Comparison of ENCODE assay signal across 8 mouse cellular contexts in genomic region chrX:7722691-7723090, GRCm38 (mm10). TPM values are rescaled to one million over a fixed set of nuclear protein-coding genes. Genes with fewer than 3 reads are reported as not detected.
DNase-seq lines count a peak whose midpoint lies in the region; ATAC-seq and TF ChIP-seq lines count a peak whose summit lies in the region.

No protein-coding gene starts in this region.

- no peak for TF ChIP-seq CTCF in lung, postnatal 0 days (IDR thresholded peaks at IDR 0.05)
- no peak for TF ChIP-seq CTCF in intestine, postnatal 0 days (IDR thresholded peaks at IDR 0.05; ENCODE audit: low read depth)
- TF ChIP-seq CTCF in olfactory bulb, adult 2 months (IDR thresholded peaks at IDR 0.05; ENCODE audit: insufficient read depth, low read depth, low read length): no peak

- peak overlapping the region; percentile 97 for H3K27ac ChIP-seq in lung, postnatal 0 days (ENCODE audit: low read length)
- no peak overlapping the region for H3K27ac ChIP-seq in embryonic facial prominence, embryonic 11.5 days (replicated peaks; ENCODE audit: low read depth, low read length)
- H3K27ac ChIP-seq in intestine, postnatal 0 days (ENCODE audit: low read depth, low read length): no peak overlapping the region
- H3K27ac ChIP-seq in olfactory bulb, adult 2 months (ENCODE audit: insufficient read depth, low read depth, low read length): no peak overlapping the region

- intact Hi-C loops in gastrocnemius, postnatal 14 days (cut with DNase I; ENCODE audit: low total_unique reads): no loop called here

- TF ChIP-seq POLR2A in olfactory bulb, adult 2 months (IDR thresholded peaks at IDR 0.05; ENCODE audit: insufficient read depth, low read depth, low read length): no peak

- peak overlapping the region; percentile 56 for H3K4me2 ChIP-seq in lung, postnatal 0 days (replicated peaks; ENCODE audit: low read depth, low read length)
- peak overlapping the region; percentile 46 for H3K4me2 ChIP-seq in embryonic facial prominence, embryonic 11.5 days (ENCODE audit: low read depth, low read length)
- peak overlapping the region; percentile 65 for H3K4me2 ChIP-seq in intestine, postnatal 0 days (replicated peaks; ENCODE audit: low read depth)

- peak overlapping the region; percentile 54 for H3K9ac ChIP-seq in lung, postnatal 0 days (replicated peaks; ENCODE audit: low read depth)
- H3K9ac ChIP-seq in embryonic facial prominence, embryonic 11.5 days (replicated peaks; ENCODE audit: low read length): peak overlapping the region; percentile 67
- H3K9ac ChIP-seq in intestine, postnatal 0 days (ENCODE audit: low read depth, low read length): peak overlapping the region; percentile 58; the same call in 1 of the 2 replicates

- no peaks in the 10 kb centered on the region for H3K4me1 ChIP-seq in lung, postnatal 0 days (ENCODE audit: insufficient read depth, low read depth, low read length)
- no peaks in the 10 kb centered on the region for H3K4me1 ChIP-seq in embryonic facial prominence, embryonic 11.5 days (ENCODE audit: control insufficient read depth, insufficient read depth, low read length)
- no peaks in the 10 kb centered on the region for H3K4me1 ChIP-seq in intestine, postnatal 0 days (replicated peaks; ENCODE audit: control insufficient read depth, insufficient read depth, low read length)
- H3K4me1 ChIP-seq in olfactory bulb, adult 2 months (ENCODE audit: control insufficient read depth, insufficient read depth, low read length): peaks cover 3% of the 10 kb centered on the region; the same call in 1 of the 2 replicates

- H3K9me3 ChIP-seq in lung, postnatal 0 days (ENCODE audit: low read length): no peaks in the 10 kb centered on the region
- H3K9me3 ChIP-seq in embryonic facial prominence, embryonic 11.5 days (replicated peaks; ENCODE audit: control insufficient read depth, low read length): no peaks in the 10 kb centered on the region
- no peaks in the 10 kb centered on the region for H3K9me3 ChIP-seq in intestine, postnatal 0 days (ENCODE audit: control insufficient read depth)

- ATAC-seq in lung, postnatal 0 days: peak; percentile 29
- no peak for ATAC-seq in embryonic facial prominence, embryonic 11.5 days (replicated peaks; ENCODE audit: insufficient number of reproducible peaks, low FRiP score, low TSS enrichment, low read depth)
- no peak for ATAC-seq in intestine, postnatal 0 days

- peak; percentile 73 for DNase-seq in lung, postnatal 0 days (ENCODE audit: low spot score)
- DNase-seq in lung, postnatal 14 days: no peak
- no peak for DNase-seq in embryonic facial prominence, embryonic 11.5 days (ENCODE audit: low spot score)
- DNase-seq in gastrocnemius, postnatal 14 days: no peak
- DNase-seq in right cerebral cortex, adult 18-20 months: no peak
- DNase-seq in Muller cell, postnatal 12 days (ENCODE audit: inconsistent ontology term): no peak

- 11% methylated on average over 4 of the region's 4 CpGs for WGBS in lung, postnatal 0 days
- WGBS in embryonic facial prominence, embryonic 11.5 days: 28% methylated on average over 4 of the region's 4 CpGs
- WGBS in intestine, postnatal 0 days: 13% methylated on average over 4 of the region's 4 CpGs
- WGBS in olfactory bulb, adult 2 months: 21% methylated on average over 4 of the region's 4 CpGs

- H3K27me3 ChIP-seq in lung, postnatal 0 days (replicated peaks; ENCODE audit: insufficient read depth, low read length): no peaks in the 10 kb centered on the region
- H3K27me3 ChIP-seq in embryonic facial prominence, embryonic 11.5 days (ENCODE audit: control insufficient read depth, insufficient read depth, low read length): no peaks in the 10 kb centered on the region
- H3K27me3 ChIP-seq in intestine, postnatal 0 days (replicated peaks; ENCODE audit: control insufficient read depth, insufficient read depth, low read length): no peaks in the 10 kb centered on the region

- peak; percentile 79 for TF ChIP-seq EP300 in lung, postnatal 0 days (IDR thresholded peaks at IDR 0.05)

- peak overlapping the region; percentile 55 for H3K4me3 ChIP-seq in lung, postnatal 0 days (ENCODE audit: low read depth, low read length)
- H3K4me3 ChIP-seq in embryonic facial prominence, embryonic 11.5 days (ENCODE audit: low read depth, low read length): peak overlapping the region; percentile 53
- H3K4me3 ChIP-seq in intestine, postnatal 0 days (ENCODE audit: low read depth, low read length): peak overlapping the region; percentile 49
- peak overlapping the region; percentile 60 for H3K4me3 ChIP-seq in olfactory bulb, adult 2 months (ENCODE audit: insufficient read depth, low read depth, low read length)

- no peaks in the 10 kb centered on the region for H3K36me3 ChIP-seq in lung, postnatal 0 days (ENCODE audit: insufficient read depth, low read length)
- H3K36me3 ChIP-seq in embryonic facial prominence, embryonic 11.5 days (replicated peaks; ENCODE audit: control insufficient read depth, insufficient read depth, low read depth, low read length): no peaks in the 10 kb centered on the region
- no peaks in the 10 kb centered on the region; the same call in 1 of the 2 replicates for H3K36me3 ChIP-seq in intestine, postnatal 0 days (ENCODE audit: control insufficient read depth, insufficient read depth)

RNA-seq across cellular contexts. Expression of gene Gm45208, which starts 0.6 kb away (rescaled TPM):
- polyA plus RNA-seq in lung, postnatal 0 days (2015; fragmentation: Nextera tagmentation; extraction: Ambion mirVana): 0.64 and 2.7 TPM in 2 replicates
- not detected in 2 replicates for polyA plus RNA-seq in embryonic facial prominence, embryonic 11.5 days (2014; fragmentation: Nextera tagmentation; extraction: Ambion mirVana)
- not detected in 2 replicates for polyA plus RNA-seq in intestine, postnatal 0 days (2015; fragmentation: Nextera tagmentation; extraction: Ambion mirVana)
- not detected in 2 replicates for polyA plus RNA-seq in olfactory bulb, adult 2 months (2012; ENCODE audit: insufficient read depth, insufficient read length, low replicate concordance, missing spikeins)
- total RNA-seq in gastrocnemius, postnatal 14 days (2021): not detected

RNA-seq across cellular contexts. Expression of gene Praf2, which starts 5.5 kb away (rescaled TPM):
- polyA plus RNA-seq in lung, postnatal 0 days (2015; fragmentation: Nextera tagmentation; extraction: Ambion mirVana): 18.3 and 18.8 TPM in 2 replicates
- 85.4 and 88.7 TPM in 2 replicates for polyA plus RNA-seq in embryonic facial prominence, embryonic 11.5 days (2014; fragmentation: Nextera tagmentation; extraction: Ambion mirVana)
- polyA plus RNA-seq in intestine, postnatal 0 days (2015; fragmentation: Nextera tagmentation; extraction: Ambion mirVana): 18.2 and 24.0 TPM in 2 replicates
- polyA plus RNA-seq in olfactory bulb, adult 2 months (2012; ENCODE audit: insufficient read depth, insufficient read length, low replicate concordance, missing spikeins): not detected in 2 replicates
- total RNA-seq in gastrocnemius, postnatal 14 days (2021): 1 to 10 TPM; 6.1 to 9.0 TPM

RNA-seq across cellular contexts. Expression of gene Wdr45, which starts 8.6 kb away (rescaled TPM):
- polyA plus RNA-seq in lung, postnatal 0 days (2015; fragmentation: Nextera tagmentation; extraction: Ambion mirVana): 202 and 222 TPM in 2 replicates
- polyA plus RNA-seq in embryonic facial prominence, embryonic 11.5 days (2014; fragmentation: Nextera tagmentation; extraction: Ambion mirVana): 17.3 and 22.6 TPM in 2 replicates
- 19.3 and 19.5 TPM in 2 replicates for polyA plus RNA-seq in intestine, postnatal 0 days (2015; fragmentation: Nextera tagmentation; extraction: Ambion mirVana)
- not detected in 2 replicates for polyA plus RNA-seq in olfactory bulb, adult 2 months (2012; ENCODE audit: insufficient read depth, insufficient read length, low replicate concordance, missing spikeins)
- 10 to 100 TPM; 20.4 to 22.8 TPM for total RNA-seq in gastrocnemius, postnatal 14 days (2021)

RNA-seq across cellular contexts. Expression of gene Gpkow, which starts 25.8 kb away (rescaled TPM):
- polyA plus RNA-seq in lung, postnatal 0 days (2015; fragmentation: Nextera tagmentation; extraction: Ambion mirVana): 25.9 and 26.1 TPM in 2 replicates
- 42.2 and 44.2 TPM in 2 replicates for polyA plus RNA-seq in embryonic facial prominence, embryonic 11.5 days (2014; fragmentation: Nextera tagmentation; extraction: Ambion mirVana)
- 13.8 and 14.6 TPM in 2 replicates for polyA plus RNA-seq in intestine, postnatal 0 days (2015; fragmentation: Nextera tagmentation; extraction: Ambion mirVana)
- polyA plus RNA-seq in olfactory bulb, adult 2 months (2012; ENCODE audit: insufficient read depth, insufficient read length, low replicate concordance, missing spikeins): not detected in 2 replicates
- total RNA-seq in gastrocnemius, postnatal 14 days (2021): 10 to 100 TPM; 15.9 to 16.4 TPM

RNA-seq across cellular contexts. Expression of gene Ccdc120, which starts 28.0 kb away (rescaled TPM):
- 26.4 and 28.2 TPM in 2 replicates for polyA plus RNA-seq in lung, postnatal 0 days (2015; fragmentation: Nextera tagmentation; extraction: Ambion mirVana)
- 14.5 and 20.2 TPM in 2 replicates for polyA plus RNA-seq in embryonic facial prominence, embryonic 11.5 days (2014; fragmentation: Nextera tagmentation; extraction: Ambion mirVana)
- polyA plus RNA-seq in intestine, postnatal 0 days (2015; fragmentation: Nextera tagmentation; extraction: Ambion mirVana): 20.7 and 22.2 TPM in 2 replicates
- polyA plus RNA-seq in olfactory bulb, adult 2 months (2012; ENCODE audit: insufficient read depth, insufficient read length, low replicate concordance, missing spikeins): not detected in 2 replicates
- total RNA-seq in gastrocnemius, postnatal 14 days (2021): 1 to 10 TPM in 1 of 2 experiments, under 1 TPM in 1; 0.86 to 1.8 TPM

Comparison
In these comparisons a context has a peak if more than half of its experiments do, and no peak if none do; other contexts are left out.
1. RNA of gene Praf2, which starts 5.5 kb away (polyA plus RNA-seq): 85.4 to 88.7 TPM in embryonic facial prominence, embryonic 11.5 days, 18.2 to 24.0 TPM in intestine, postnatal 0 days and 18.3 to 18.8 TPM in lung, postnatal 0 days; not detected in olfactory bulb, adult 2 months; every median in the first group is over 10 times any median in the second.
2. Peak in every context shown above with its lines, with median percentiles within 50 percentile points of each other: H3K4me2 ChIP-seq, H3K4me3 ChIP-seq and H3K9ac ChIP-seq.